Mouse (Mus musculus): ENCODE data around the gene Pex26.

- TF ChIP-seq CTCF (IDR thresholded peaks at IDR 0.05; ENCODE audit: low read depth, low read length) (no peak), GATA1 (IDR thresholded peaks at IDR 0.05; ENCODE audit: borderline replicate concordance, low read length) (no peak)
These were observed 59.7 kb downstream of the Pex26 start for GRCm38 (mm10) chr6:121243161-121243560.

All from G1E (cell line).